Mouse (Mus musculus) myocyte (in vitro differentiated cells): ENCODE results near the gene Rnf19b. TPM values are rescaled to one million over a fixed set of nuclear protein-coding genes. Genes with fewer than 3 reads are reported as not detected.
A peak's percentile ranks its signal among the peaks of the same experiment; 100 is the strongest.

Source experiments
- H3K27me3 ChIP-seq: one replicate; pipeline ENCODE4 v1.6.1; 2011; ENCODE audit not compliant: control insufficient read depth, insufficient read depth, insufficient read length
- H3K36me3 ChIP-seq: one replicate; pipeline ENCODE4 v1.6.1; 2011; ENCODE audit not compliant: control insufficient read depth, insufficient read depth
- H3K4me2 ChIP-seq: one replicate; pipeline ENCODE4 v1.6.1; 2011; ENCODE audit warnings: low read depth, control low read depth
- H3K4me3 ChIP-seq: one replicate; pipeline ENCODE4 v1.5.1; 2011; ENCODE audit warnings: mild to moderate bottlenecking, control low read depth, moderate library complexity
- H3K79me2 ChIP-seq: one replicate; pipeline ENCODE4 v1.6.1; 2011; ENCODE audit not compliant: control insufficient read depth, insufficient read depth
- H3ac ChIP-seq: one replicate; pipeline ENCODE4 v1.6.1; 2011; ENCODE audit not compliant: control insufficient read depth, insufficient read length
- CEBPB ChIP-seq: IDR thresholded peaks from 2 replicates; pipeline ENCODE4 v1.6.1; 2011; ENCODE audit warnings: mild to moderate bottlenecking, moderate library complexity; ENCODE audit not compliant: poor library complexity, insufficient read depth, severe bottlenecking
- E2F4 ChIP-seq: IDR thresholded peaks from one replicate; pipeline ENCODE4 v1.6.1; 2011; ENCODE audit warnings: mild to moderate bottlenecking, control low read depth, moderate library complexity; ENCODE audit not compliant: insufficient read depth
- MAX ChIP-seq: IDR thresholded peaks from one replicate; pipeline ENCODE4 v1.6.1; 2011; ENCODE audit warnings: low read depth, mild to moderate bottlenecking, control low read depth
- MYOD1 ChIP-seq, 3 experiments: IDR thresholded peaks; one replicate each; pipeline ENCODE4 v1.6.1; 2011; ENCODE audit warnings: control low read depth in 2 of 3, low read depth in 2 of 3, mild to moderate bottlenecking in 2 of 3, moderate library complexity in 1 of 3; ENCODE audit not compliant: insufficient read length in 2 of 3, control insufficient read depth in 1 of 3
- MYOG ChIP-seq, 3 experiments: IDR thresholded peaks; one replicate each; pipeline ENCODE4 v1.6.1; 2011; ENCODE audit warnings: control low read depth in 2 of 3, low read depth in 2 of 3, mild to moderate bottlenecking in 2 of 3; ENCODE audit not compliant: insufficient read length in 2 of 3, control insufficient read depth in 1 of 3, insufficient read depth in 1 of 3
- POLR2A ChIP-seq: IDR thresholded peaks from one replicate; pipeline ENCODE4 v1.6.1; 2011; ENCODE audit warnings: low read depth, mild to moderate bottlenecking, control low read depth, moderate library complexity; ENCODE audit not compliant: insufficient read length
- POLR2AphosphoS2 ChIP-seq: IDR thresholded peaks from one replicate; pipeline ENCODE4 v1.6.1; 2011; ENCODE audit warnings: low read depth, control low read depth; ENCODE audit not compliant: insufficient read length
- REST ChIP-seq: IDR thresholded peaks from one replicate; pipeline ENCODE4 v1.6.1; 2011; ENCODE audit warnings: mild to moderate bottlenecking, control low read depth, moderate library complexity; ENCODE audit not compliant: insufficient read depth, insufficient read length
- SRF ChIP-seq: IDR thresholded peaks from one replicate; pipeline ENCODE4 v1.6.1; 2011; ENCODE audit warnings: low read depth; ENCODE audit not compliant: control insufficient read depth, insufficient read length
- TCF12 ChIP-seq: IDR thresholded peaks from one replicate; pipeline ENCODE4 v1.6.1; 2011; ENCODE audit warnings: mild to moderate bottlenecking, control low read depth; ENCODE audit not compliant: poor library complexity, insufficient read depth, severe bottlenecking
- TCF3 ChIP-seq: IDR thresholded peaks from one replicate; pipeline ENCODE4 v1.6.1; 2011; ENCODE audit warnings: low read depth, control low read depth; ENCODE audit not compliant: insufficient read length
- USF1 ChIP-seq: IDR thresholded peaks from one replicate; pipeline ENCODE4 v1.6.1; 2011; ENCODE audit warnings: low read depth, mild to moderate bottlenecking, control low read depth, moderate library complexity
- polyA plus RNA-seq: library from polyadenylated mRNA; unstranded; fragments of >200 nt; fragmentation: generic; extraction: Trizol; gene quantifications from one replicate; pipeline ENCODE4 v1.2.1, GENCODE M21; 2012; ENCODE audit warnings: missing spikeins

Gene Rnf19b
- polyA plus RNA-seq, 1 experiment, result 49.3 TPM

DNA sequence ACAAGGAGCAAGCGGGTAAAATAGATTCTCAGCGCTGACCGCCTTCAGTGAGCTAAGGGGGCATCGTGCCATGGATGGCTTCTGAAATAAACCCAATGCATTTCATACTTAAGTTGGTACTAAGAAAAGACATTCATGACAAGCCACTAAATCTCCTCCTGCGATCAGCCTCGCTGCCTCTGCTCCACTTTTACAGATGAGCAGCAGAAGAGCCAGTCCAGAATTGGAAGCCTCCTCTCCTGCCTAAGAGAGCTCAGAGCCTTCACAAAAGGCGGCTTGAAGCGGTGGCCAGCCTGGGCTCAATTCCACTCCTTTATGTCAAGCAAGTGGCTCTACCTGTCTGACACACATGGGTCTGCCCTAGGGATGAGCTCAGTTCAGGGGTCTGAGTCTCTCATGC, 58.6 kb downstream of the Rnf19b start:
- Histone ChIP-seq H3K4me3 (no peak overlapping the region), H3K4me2 (no peak overlapping the region), H3K79me2 (no peaks in the 10 kb centered on the region), H3K27me3 (peaks cover 51% of the 10 kb centered on the region), H3K36me3 (no peaks in the 10 kb centered on the region), H3ac (no peak overlapping the region)
- no peak for TF ChIP-seq USF1
- TF ChIP-seq TCF12, result no peak
- no peak for TF ChIP-seq CEBPB
- TF ChIP-seq MYOG (IDR thresholded peaks at IDR 0.05; ENCODE audit: control insufficient read depth in 1 of 3, insufficient read depth in 1 of 3, insufficient read length in 2 of 3, low read depth in 2 of 3), result no peak
- TF ChIP-seq POLR2A, result no peak
- no peak for TF ChIP-seq SRF
- TF ChIP-seq TCF3, result no peak
- TF ChIP-seq POLR2AphosphoS2, result no peak
- TF ChIP-seq REST, result no peak
- TF ChIP-seq MYOD1 (IDR thresholded peaks at IDR 0.05; ENCODE audit: control insufficient read depth in 1 of 3, insufficient read length in 2 of 3, low read depth in 2 of 3), result no peak
- TF ChIP-seq E2F4, result no peak
- no peak for TF ChIP-seq MAX

DNA sequence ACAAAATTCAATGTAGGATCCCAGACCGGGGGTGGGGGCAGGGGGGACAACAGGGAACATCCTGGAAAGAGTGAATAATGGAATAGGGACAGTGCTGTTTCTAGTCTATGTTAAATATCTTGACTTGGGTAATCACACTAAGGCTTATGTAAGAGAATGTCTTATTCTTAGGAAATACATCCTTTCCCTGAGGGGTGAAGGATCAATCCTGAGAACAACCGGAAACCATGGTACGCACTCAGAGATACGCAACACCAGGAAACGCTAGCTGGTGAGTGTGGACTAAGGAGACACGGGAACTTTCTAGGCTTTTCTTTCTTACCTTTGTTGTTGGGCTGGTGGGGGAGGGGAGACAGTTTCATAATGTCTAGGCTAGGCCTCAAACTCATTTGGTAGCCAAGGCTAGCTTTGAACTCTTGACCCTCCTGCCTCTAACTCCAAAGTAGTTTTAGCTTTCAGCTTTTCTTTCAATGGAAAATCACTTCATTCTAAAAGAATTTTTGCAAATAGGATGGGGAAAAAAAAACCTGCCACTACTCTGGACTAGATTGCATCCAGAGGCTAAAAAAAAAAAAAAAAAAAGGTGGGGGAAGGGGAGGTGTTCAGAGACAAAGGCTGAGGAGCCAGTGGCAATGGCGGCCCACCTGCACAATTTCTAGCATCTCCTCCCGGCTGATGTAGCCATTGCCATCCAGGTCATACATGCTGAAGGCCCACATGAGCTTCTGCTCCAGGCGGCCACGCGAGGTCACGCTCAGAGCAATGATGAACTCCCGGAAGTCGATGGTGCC, 59.8 kb downstream of the Rnf19b start:
- TF ChIP-seq POLR2A (no peak), SRF (no peak), MYOD1 (IDR thresholded peaks at IDR 0.05; ENCODE audit: control insufficient read depth in 1 of 3, insufficient read length in 2 of 3, low read depth in 2 of 3) (no peak), MYOG (IDR thresholded peaks at IDR 0.05; ENCODE audit: control insufficient read depth in 1 of 3, insufficient read depth in 1 of 3, insufficient read length in 2 of 3, low read depth in 2 of 3) (no peak), TCF3 (no peak), MAX (no peak), E2F4 (no peak), CEBPB (no peak)
- Histone ChIP-seq H3K4me2 (no peak overlapping the region), H3K4me3 (no peak overlapping the region), H3ac (no peak overlapping the region), H3K27me3 (peaks cover 64% of the 10 kb centered on the region), H3K79me2 (no peaks in the 10 kb centered on the region), H3K36me3 (no peaks in the 10 kb centered on the region)

DNA sequence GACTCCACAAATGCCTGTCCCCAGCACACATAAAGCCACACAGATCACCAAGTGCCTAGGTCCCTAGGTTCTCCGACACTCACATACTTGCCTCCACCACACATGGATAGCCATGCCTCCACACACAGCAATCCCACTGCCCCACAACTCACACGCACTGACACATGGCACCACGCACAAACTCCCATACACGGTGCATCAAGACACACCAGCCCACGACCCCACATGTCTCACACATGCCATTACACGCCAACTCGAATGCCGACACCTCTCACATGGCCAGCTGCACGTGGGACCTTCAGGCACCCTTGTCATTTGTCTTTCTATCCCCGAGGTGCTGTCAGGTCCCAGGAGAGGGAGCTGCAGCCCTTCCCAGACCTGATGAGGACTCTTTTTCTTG, 61.6 kb downstream of the Rnf19b start:
- H3K36me3 ChIP-seq, result no peaks in the 10 kb centered on the region
- TF ChIP-seq MAX, result no peak
- no peak for TF ChIP-seq USF1
- no peak for TF ChIP-seq E2F4
- TF ChIP-seq MYOD1 (IDR thresholded peaks at IDR 0.05; ENCODE audit: control insufficient read depth in 1 of 3, insufficient read length in 2 of 3, low read depth in 2 of 3), result no peak
- TF ChIP-seq CEBPB, result no peak
- peaks cover 64% of the 10 kb centered on the region for H3K27me3 ChIP-seq
- H3K4me2 ChIP-seq, result no peak overlapping the region
- H3K79me2 ChIP-seq, result no peaks in the 10 kb centered on the region
- H3ac ChIP-seq, result no peak overlapping the region
- no peak overlapping the region for H3K4me3 ChIP-seq

GRCm38 (mm10) chr4:129120520-129121445, 62.7 kb downstream of the Rnf19b start:
- H3K79me2 ChIP-seq, result no peaks in the 10 kb centered on the region
- no peak overlapping the region for H3ac ChIP-seq
- H3K27me3 ChIP-seq, result peaks cover 60% of the 10 kb centered on the region
- no peaks in the 10 kb centered on the region for H3K36me3 ChIP-seq
- H3K4me2 ChIP-seq, result no peak overlapping the region
- no peak overlapping the region for H3K4me3 ChIP-seq
- TF ChIP-seq TCF3 (no peak), TCF12 (no peak), USF1 (no peak), MYOD1 (IDR thresholded peaks at IDR 0.05; ENCODE audit: control insufficient read depth in 1 of 3, insufficient read length in 2 of 3, low read depth in 2 of 3) (no peak), E2F4 (no peak), SRF (no peak), CEBPB (no peak), MYOG (IDR thresholded peaks at IDR 0.05; ENCODE audit: control insufficient read depth in 1 of 3, insufficient read depth in 1 of 3, insufficient read length in 2 of 3, low read depth in 2 of 3) (peak in 2 of 3 experiments; percentile 21 to 36), MAX (no peak), POLR2AphosphoS2 (no peak), REST (peak; percentile 86)
